22 mouse cellular contexts compared by ENCODE assay signal in the genomic region with DNA sequence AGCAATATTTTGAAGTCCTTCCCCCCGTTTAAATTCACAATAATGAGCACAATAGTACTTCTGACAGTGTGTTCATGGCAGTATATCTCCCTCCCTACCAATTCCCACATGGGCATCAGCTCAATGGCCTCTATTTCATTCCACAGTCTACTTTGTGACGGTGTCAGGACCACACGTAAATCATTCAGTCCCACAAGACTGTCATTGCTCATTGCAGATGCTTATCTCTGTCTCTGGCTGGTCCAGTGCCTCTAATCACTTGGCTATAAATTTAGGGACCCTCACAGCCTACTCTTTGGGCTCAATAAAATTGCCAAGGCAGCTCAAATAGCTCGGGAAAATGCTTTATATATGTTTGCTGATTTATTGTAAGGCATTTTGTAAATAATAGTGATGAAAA.
"Had no signal": no experiment of that assay in that cellular context is flagged by ENCODE, and none has a peak within 500 bp of the region (broad histone marks: within the 10 kb centered on the region; RNA-seq: fewer than 3 reads in every experiment).

No protein-coding gene starts in this region.

- DNase-seq: liver; liver, embryonic 13.5 days; liver, postnatal 0 days; lung, adult 2 months; lung, postnatal 14 days; lung, postnatal 36 days; midbrain, embryonic 14.5 days; right cerebral cortex, postnatal 25 days; right cerebral cortex, postnatal 4 days; spleen, adult 18-20 months; thymus, adult 18-20 months; thymus, postnatal 14 days; thymus, postnatal 36 days had no signal

- H3K4me2 ChIP-seq: liver, embryonic 11.5 days; liver, embryonic 13.5 days; liver, embryonic 15.5 days; lung, embryonic 15.5 days; midbrain, embryonic 12.5 days had no signal

- H3K27me3 ChIP-seq: liver, embryonic 13.5 days; liver, embryonic 15.5 days; lung, embryonic 15.5 days; megakaryocyte, embryonic 14.5 days; midbrain, embryonic 12.5 days had no signal

- H3K36me3 ChIP-seq: liver, embryonic 13.5 days; liver, embryonic 15.5 days; lung, embryonic 15.5 days; midbrain, embryonic 12.5 days had no signal

- H3K4me3 ChIP-seq: liver, embryonic 13.5 days; liver, embryonic 15.5 days; lung, embryonic 15.5 days; megakaryocyte, embryonic 14.5 days; midbrain, embryonic 12.5 days; myocyte had no signal

- H3K4me1 ChIP-seq: liver, embryonic 13.5 days; liver, embryonic 15.5 days; lung, embryonic 15.5 days; megakaryocyte, embryonic 14.5 days; midbrain, embryonic 12.5 days had no signal

- H3K27ac ChIP-seq: liver, embryonic 13.5 days; liver, embryonic 15.5 days; lung, embryonic 15.5 days; macrophage; midbrain, embryonic 12.5 days had no signal

- H3K9ac ChIP-seq: liver, embryonic 13.5 days; liver, embryonic 15.5 days; liver, postnatal 0 days; lung, embryonic 15.5 days; midbrain, embryonic 12.5 days had no signal

- ATAC-seq: liver, postnatal 0 days; lung, postnatal 0 days; midbrain, embryonic 16.5 days had no signal

- H3K9me3 ChIP-seq: liver, embryonic 13.5 days; liver, embryonic 15.5 days; lung, embryonic 15.5 days; megakaryocyte, embryonic 14.5 days; midbrain, embryonic 12.5 days had no signal
